Mouse (Mus musculus) embryonic facial prominence, embryonic 10.5 days (tissue): ENCODE results near the gene Dnajc5. TPM values are rescaled to one million over a fixed set of nuclear protein-coding genes. Genes with fewer than 3 reads are reported as not detected.
A peak's percentile ranks its signal among the peaks of the same experiment; 100 is the strongest.

ENCODE experiments used
- DNase-seq: peaks from one replicate; pipeline ENCODE4 v3.0.0-alpha.2; 2017; ENCODE audit warnings: low spot score
- H3K27ac ChIP-seq: fragments of 300-500 bp; sonication (generic); replicated peaks from 2 replicates; pipeline ENCODE4 v1.5.1; 2016; ENCODE audit warnings: mild to moderate bottlenecking
- H3K27me3 ChIP-seq: fragments of 300-500 bp; sonication (generic); replicated peaks from 2 replicates; pipeline ENCODE4 v1.6.1; 2016; ENCODE audit warnings: low read depth, mild to moderate bottlenecking; ENCODE audit not compliant: poor library complexity, severe bottlenecking
- H3K36me3 ChIP-seq: fragments of 300-500 bp; sonication (generic); replicated peaks from 2 replicates; pipeline ENCODE4 v1.6.1; 2016; ENCODE audit warnings: mild to moderate bottlenecking, moderate library complexity
- H3K4me1 ChIP-seq: fragments of 300-500 bp; sonication (generic); 2 replicates; pipeline ENCODE4 v1.6.1; 2016
- H3K4me3 ChIP-seq: fragments of 300-500 bp; sonication (generic); 2 replicates; pipeline ENCODE4 v1.5.1; 2016; ENCODE audit warnings: mild to moderate bottlenecking, moderate library complexity
- H3K9me3 ChIP-seq: fragments of 300-500 bp; sonication (generic); 2 replicates; pipeline ENCODE4 v1.6.1; 2016; ENCODE audit warnings: mild to moderate bottlenecking
- WGBS: fragments of 180-500 bp; shearing (Covaris S2); methylation state at CpG from one replicate; pipeline ENCODE4 v1.1.7; 2016; 5-methylcytosine and 5-hydroxymethylcytosine counted together
- polyA plus RNA-seq: library from polyadenylated mRNA; unstranded; fragments of >200 nt; fragmentation: Nextera tagmentation; extraction: Ambion mirVana; gene quantifications from 2 replicates; pipeline ENCODE4 v1.2.1, GENCODE M21; 2016

The Dnajc5 gene
- polyA plus RNA-seq, 1 experiment from 2014 or later = 93.4 TPM

DNA sequence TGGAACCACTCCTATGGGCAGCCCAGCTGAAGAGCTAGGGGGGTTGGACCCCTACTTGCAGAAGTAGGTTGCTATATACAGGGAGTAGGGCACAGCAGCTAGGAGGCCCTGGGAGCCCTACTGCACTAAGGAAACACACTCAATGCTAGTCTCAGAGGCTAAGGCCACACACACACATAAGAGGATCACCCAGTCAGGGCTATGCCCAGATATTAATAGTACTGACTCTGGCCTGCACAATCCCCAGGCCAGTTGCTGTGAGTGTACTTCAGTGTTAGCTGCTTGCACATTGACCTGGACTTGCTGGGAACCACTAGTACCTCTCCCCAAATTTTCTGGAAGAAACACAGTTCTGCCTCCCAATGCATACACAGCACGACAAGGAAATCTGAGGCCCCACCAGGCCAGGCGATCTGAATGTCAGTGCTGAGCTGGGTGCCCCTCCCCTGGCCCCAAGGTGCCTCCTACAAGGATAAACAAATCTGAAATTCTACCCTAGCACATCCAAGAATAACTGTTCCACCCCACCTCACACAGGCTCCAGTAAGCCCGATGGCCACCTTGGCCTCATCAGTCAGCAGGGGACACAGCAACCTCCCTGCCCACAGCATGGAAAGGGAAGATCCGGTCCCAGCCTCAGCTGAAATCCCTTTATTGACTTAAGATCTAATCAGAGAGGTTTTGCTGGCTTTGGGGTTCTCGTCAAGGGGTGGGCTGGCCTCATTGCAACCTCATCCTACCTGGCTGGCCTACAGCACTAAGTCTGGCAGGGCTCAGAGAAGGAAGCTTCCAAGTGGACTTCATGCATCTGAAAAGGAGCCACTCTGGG lies 58.7 kb downstream of the Dnajc5 start:
- H3K9me3 ChIP-seq = no peaks in the 10 kb centered on the region
- peaks cover 30% of the 10 kb centered on the region for H3K4me1 ChIP-seq
- peak; percentile 8 for DNase-seq
- H3K27ac ChIP-seq = no peak overlapping the region
- H3K4me3 ChIP-seq = no peak overlapping the region; the same call in 1 of the 2 replicates
- peaks cover 23% of the 10 kb centered on the region for H3K36me3 ChIP-seq
- no peaks in the 10 kb centered on the region for H3K27me3 ChIP-seq
- 63% methylated on average over 5 of the region's 5 CpGs for WGBS

DNA sequence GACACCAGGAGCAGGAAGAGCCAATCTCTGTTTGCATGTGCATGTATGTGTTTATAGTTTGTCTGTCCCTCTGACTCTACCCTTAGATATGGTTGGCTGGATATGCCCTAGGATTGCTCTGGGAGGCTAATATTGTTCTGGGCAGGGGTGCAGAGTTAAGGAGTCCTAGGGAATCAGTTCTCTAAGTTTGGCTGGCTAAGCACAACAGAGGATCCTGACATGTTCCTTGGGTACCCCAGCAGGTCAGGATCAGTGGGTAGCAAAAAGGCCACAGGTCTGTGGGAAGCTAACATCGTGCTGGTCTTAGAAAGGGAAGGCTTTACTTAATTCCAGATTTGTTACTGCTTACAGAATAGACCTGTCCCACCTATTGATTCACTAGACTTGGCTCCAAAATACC lies 59.4 kb downstream of the Dnajc5 start:
- Histone ChIP-seq H3K4me1 (peaks cover 30% of the 10 kb centered on the region), H3K9me3 (no peaks in the 10 kb centered on the region), H3K36me3 (peaks cover 23% of the 10 kb centered on the region), H3K27ac (no peak overlapping the region), H3K4me3 (no peak overlapping the region), H3K27me3 (no peaks in the 10 kb centered on the region)
- peak; percentile 5 for DNase-seq
- 89% methylated on average over 1 of the region's 1 CpGs for WGBS

DNA sequence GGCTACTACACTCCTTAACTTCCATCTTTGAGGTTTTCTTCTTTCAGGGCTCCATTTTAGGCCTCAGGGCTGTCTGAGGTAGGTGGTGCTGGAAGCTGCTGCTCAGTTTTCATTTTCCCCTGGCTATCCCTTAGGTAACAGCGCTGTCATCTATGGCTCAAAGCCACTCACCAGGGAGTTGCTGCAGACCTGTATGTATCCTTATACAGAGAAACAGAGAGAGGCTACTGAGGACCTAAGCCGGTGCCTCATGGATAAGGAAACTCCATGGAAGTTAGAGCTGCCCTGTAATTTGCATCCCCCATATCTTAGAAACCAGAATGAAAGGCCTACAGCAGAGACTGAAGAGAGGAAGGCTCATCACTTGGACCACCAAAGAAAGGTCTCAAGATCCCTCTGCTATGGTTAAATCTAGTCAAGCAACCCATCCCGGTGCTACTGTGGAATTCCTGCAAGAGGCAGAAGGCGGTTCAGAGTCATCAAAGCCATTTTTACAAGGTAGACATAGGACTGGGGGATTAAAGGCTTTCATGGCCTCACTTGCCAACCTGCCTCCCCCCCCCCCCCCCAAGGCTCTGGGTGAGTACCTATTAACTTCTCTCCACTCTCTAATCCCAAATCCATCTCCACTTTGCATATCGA lies 60.0 kb downstream of the Dnajc5 start:
- Histone ChIP-seq H3K4me1 (peaks cover 30% of the 10 kb centered on the region), H3K27me3 (no peaks in the 10 kb centered on the region), H3K36me3 (peaks cover 25% of the 10 kb centered on the region), H3K27ac (peak overlapping the region; percentile 92; the same call in 1 of the 2 replicates), H3K4me3 (peak overlapping the region; percentile 84), H3K9me3 (no peaks in the 10 kb centered on the region)
- 78% methylated on average over 5 of the region's 5 CpGs for WGBS
- no peak for DNase-seq

DNA sequence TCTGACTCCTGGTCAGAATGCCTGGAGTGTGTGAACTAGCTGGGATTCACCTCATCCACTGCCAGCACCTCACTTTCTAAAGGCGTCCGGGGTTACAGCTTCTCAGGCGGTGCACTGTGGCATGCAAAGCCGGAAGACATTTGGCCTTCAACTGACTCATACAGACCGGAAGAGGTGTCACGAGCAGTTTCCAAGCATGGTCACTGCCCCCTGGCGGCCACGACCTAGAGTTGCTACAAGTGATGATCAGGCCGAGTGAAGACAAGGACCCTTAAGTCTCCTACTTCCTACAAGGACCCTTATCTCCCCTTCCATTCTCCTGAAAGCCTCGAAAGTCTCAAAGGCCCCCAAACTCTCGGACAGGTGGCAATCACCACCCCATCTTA lies 60.7 kb downstream of the Dnajc5 start:
- under 1% methylated on average over 11 of the region's 11 CpGs for WGBS
- peak overlapping the region; percentile 84 for H3K4me3 ChIP-seq
- no peaks in the 10 kb centered on the region for H3K9me3 ChIP-seq
- peak; percentile 91 for DNase-seq
- H3K27me3 ChIP-seq = no peaks in the 10 kb centered on the region
- peaks cover 30% of the 10 kb centered on the region for H3K4me1 ChIP-seq
- H3K36me3 ChIP-seq = peaks cover 32% of the 10 kb centered on the region
- H3K27ac ChIP-seq = peak overlapping the region; percentile 92

DNA sequence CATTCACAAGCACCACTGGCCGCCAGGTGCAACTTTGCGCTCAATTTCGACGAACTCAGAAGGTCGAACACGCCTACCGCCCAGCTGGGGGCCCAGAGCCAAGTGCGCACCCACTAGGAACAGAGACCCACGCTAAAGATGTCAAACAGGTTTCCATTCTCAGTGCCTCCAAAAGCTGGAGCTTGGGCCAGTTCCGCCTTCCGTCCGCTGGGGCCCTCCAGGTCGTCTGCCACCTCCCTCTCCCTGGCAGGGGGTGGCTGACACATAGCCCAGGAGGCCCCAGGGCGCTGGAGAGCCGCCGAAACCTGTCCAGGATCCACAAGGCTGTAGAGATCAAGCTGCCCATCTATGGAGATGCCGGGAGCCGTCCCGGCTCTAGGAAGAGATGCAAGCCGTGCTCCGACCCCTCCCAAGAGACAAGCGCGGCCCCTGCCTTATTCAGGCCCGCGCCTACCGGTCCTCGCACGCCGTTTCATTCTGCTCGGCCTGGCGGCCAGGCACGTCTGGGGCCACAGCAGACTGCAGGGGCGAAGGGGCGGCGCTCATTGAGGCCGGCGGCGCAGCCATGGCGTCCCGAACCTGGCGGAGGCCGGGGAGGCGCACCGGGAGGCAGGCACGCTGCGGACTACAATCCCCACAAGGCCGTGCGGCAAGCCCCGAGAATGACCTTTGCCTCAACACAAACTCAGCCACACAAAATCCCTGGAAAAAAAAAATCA lies 61.3 kb downstream of the Dnajc5 start:
- under 1% methylated on average over 49 of the region's 49 CpGs for WGBS
- no peaks in the 10 kb centered on the region for H3K9me3 ChIP-seq
- no peaks in the 10 kb centered on the region for H3K27me3 ChIP-seq
- H3K27ac ChIP-seq = peak overlapping the region; percentile 92
- H3K4me3 ChIP-seq = peak overlapping the region; percentile 84
- H3K4me1 ChIP-seq = peaks cover 30% of the 10 kb centered on the region
- H3K36me3 ChIP-seq = peaks cover 38% of the 10 kb centered on the region
- DNase-seq = peak; percentile 86

DNA sequence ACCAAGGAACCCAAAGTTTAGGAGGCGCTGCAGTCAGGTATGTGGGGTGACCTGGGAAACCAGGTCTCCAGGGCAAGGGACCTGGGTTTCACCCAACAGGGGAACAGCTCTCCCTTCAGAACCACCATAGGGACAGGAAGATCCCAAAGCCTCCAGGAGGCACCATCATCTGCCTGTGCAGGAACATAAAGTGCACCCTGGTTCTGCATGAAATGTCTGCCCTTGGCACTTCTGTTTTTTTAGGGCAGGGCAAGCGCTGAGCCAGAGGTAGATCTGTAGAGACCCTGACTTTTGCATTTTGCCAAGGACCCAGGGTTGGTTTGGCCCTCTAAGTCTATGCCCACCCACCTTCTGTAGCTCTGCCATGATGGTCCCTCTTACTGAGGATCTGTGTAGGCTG lies 62.1 kb downstream of the Dnajc5 start:
- Histone ChIP-seq H3K9me3 (no peaks in the 10 kb centered on the region), H3K4me1 (peaks cover 30% of the 10 kb centered on the region), H3K27me3 (no peaks in the 10 kb centered on the region), H3K27ac (no peak overlapping the region), H3K36me3 (peaks cover 46% of the 10 kb centered on the region), H3K4me3 (peak overlapping the region; percentile 84)
- peak; percentile 8 for DNase-seq
- WGBS = 80% methylated on average over 2 of the region's 2 CpGs

DNA sequence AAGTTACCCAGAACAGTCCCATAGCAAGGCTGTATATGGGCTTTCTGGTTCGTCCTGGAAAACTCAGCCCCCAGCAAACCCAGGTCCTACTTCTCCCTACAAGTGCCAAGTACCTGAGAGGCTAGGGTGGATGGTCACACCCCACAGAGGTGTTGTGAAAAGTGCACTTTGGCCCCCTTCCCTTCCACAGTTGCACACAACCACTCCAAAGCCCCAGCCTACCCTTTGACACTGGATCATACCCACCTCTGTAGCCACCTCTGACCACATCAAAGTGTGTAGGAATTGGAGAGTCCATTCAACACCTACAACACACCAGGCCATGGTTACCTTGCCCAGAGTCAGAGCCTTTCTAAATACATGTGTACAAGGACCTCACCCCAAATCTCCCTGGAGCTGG lies 62.7 kb downstream of the Dnajc5 start:
- H3K4me3 ChIP-seq = no peak overlapping the region
- H3K9me3 ChIP-seq = no peaks in the 10 kb centered on the region
- no peak overlapping the region for H3K27ac ChIP-seq
- H3K4me1 ChIP-seq = peaks cover 30% of the 10 kb centered on the region
- H3K27me3 ChIP-seq = no peaks in the 10 kb centered on the region
- H3K36me3 ChIP-seq = peaks cover 52% of the 10 kb centered on the region
- DNase-seq = peak; percentile 7
- 94% methylated on average over 1 of the region's 1 CpGs for WGBS

DNA sequence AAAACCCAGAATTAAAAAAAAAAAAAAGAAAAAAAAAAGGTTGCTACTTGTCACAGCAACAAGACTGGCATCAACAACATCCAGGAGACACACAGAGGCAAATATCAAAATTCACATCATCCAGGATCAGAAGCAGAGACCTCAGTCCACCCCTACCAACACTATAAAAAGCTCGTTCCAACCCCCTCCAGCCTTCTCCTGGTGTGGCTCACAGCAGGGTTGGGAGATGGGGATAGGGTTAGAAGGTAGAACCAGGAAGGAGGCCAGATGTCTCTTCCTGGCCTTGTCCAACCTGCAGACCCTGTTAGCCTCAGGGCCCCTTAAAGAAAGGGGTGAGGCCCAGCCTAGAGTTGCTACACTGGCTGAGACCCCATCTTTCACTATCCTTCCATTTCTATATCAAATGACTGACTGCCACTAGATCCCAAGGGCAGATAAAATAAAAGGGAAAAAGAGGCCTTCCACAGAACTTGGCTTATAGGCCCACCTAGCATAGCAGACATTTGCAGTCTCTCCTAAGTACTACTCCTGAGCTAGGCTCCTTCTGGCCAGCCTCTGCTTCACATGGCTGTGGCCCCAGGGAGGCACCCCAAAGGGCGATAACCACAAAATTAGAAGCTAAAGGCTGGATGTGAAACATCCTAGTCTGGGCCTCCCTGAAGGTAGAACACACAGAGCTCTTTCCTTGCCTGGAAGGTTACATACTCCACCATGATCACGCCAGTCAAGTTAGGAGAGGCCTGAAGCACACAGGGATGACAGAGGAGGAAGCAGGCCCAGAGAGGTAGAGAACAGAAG lies 63.4 kb downstream of the Dnajc5 start:
- WGBS = 88% methylated on average over 3 of the region's 3 CpGs
- DNase-seq = peak; percentile 6
- Histone ChIP-seq H3K4me1 (peaks cover 26% of the 10 kb centered on the region), H3K27me3 (no peaks in the 10 kb centered on the region), H3K27ac (no peak overlapping the region), H3K9me3 (no peaks in the 10 kb centered on the region), H3K4me3 (no peak overlapping the region), H3K36me3 (peaks cover 59% of the 10 kb centered on the region)

DNA sequence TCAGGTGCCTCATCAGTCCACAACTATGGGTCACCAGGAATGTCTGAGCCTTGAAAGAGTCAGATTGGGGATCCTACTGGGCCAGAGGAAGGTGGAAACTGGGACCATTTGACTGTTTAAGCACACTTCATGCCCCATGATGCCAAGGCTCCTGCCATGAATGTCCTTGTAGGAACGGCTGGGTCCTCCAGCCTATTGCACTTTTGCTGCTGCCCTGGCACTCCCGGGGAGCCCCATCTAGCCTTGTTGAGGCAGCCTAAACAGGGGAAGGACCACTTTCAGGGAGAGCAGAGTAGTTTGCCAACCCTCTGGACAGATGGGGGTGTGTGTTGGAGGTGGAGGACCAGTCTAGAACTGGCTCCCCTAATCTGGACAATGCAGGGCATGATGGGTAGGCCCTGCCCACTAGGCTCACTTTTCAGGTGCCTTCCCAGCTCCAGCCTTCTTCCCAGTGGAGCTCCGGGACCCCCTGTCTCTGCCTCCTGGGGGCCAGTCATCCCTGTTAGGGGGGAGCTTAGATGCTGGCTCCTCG lies 64.2 kb downstream of the Dnajc5 start, which contains the start of gene Uckl1:
TSS of gene Uckl1 (minus strand) at position 482 of the 532 bp plus-strand sequence.
- WGBS = 93% methylated on average over 4 of the region's 4 CpGs
- H3K36me3 ChIP-seq = peaks cover 67% of the 10 kb centered on the region
- peak; percentile 6 for DNase-seq

DNA sequence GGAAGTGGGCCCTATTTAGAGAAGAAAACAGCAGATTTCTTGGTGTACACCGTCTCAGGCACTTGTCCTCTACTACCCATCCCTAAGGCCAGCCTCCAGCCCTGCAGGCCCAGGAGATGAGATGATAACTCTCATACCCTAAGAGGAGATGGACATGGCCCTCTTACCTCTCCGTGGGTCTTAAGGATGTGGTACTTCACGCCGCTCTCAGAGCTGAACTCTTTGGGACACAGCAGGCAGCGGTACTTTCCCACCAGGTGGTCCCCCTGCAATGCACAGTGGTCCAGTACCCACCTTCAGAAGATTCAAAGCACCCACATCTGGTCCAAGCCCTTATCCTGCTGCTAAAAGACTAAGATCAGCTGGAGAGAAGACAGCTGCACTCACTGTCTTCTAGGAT lies 65.2 kb downstream of the Dnajc5 start:
- Histone ChIP-seq H3K4me1 (peaks cover 12% of the 10 kb centered on the region), H3K36me3 (peaks cover 77% of the 10 kb centered on the region), H3K27ac (no peak overlapping the region), H3K27me3 (no peaks in the 10 kb centered on the region), H3K4me3 (no peak overlapping the region), H3K9me3 (no peaks in the 10 kb centered on the region)
- DNase-seq = no peak
- 91% methylated on average over 5 of the region's 5 CpGs for WGBS

More for the DNA sequence above, 64.2 kb downstream of the Dnajc5 start, which contains the start of gene Uckl1:
- Histone ChIP-seq H3K4me3 (no peak within 1 kb of the TSS), H3K27ac (no peak within 1 kb of the TSS), H3K4me1 (peaks cover 18% of the 10 kb centered on the region), H3K27me3 (no peaks in the 10 kb centered on the region), H3K9me3 (no peaks in the 10 kb centered on the region)

DNA sequence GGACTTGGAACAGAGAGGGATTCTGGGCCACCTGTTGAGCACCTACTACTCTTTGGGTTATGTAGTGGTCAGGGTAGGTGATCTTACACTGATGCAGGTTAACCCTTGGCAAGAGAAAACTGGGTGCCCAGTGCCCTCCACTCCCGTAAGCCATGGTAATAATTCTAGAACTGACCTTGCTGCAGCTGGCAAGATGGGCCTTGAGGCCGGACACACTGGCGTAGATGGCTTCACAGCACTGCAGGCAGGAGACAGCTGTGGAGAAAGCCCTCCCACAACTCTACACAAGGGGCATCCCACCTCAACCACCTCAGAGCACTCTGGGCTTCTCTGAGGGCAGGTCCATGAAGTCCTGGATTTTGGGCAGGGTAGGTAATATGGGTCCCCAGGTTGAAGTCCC lies 65.8 kb downstream of the Dnajc5 start:
- H3K4me1 ChIP-seq = peaks cover 13% of the 10 kb centered on the region
- H3K36me3 ChIP-seq = peaks cover 82% of the 10 kb centered on the region
- H3K9me3 ChIP-seq = no peaks in the 10 kb centered on the region
- H3K27ac ChIP-seq = no peak overlapping the region
- DNase-seq = no peak
- 95% methylated on average over 3 of the region's 3 CpGs for WGBS
- no peaks in the 10 kb centered on the region for H3K27me3 ChIP-seq
- no peak overlapping the region for H3K4me3 ChIP-seq

DNA sequence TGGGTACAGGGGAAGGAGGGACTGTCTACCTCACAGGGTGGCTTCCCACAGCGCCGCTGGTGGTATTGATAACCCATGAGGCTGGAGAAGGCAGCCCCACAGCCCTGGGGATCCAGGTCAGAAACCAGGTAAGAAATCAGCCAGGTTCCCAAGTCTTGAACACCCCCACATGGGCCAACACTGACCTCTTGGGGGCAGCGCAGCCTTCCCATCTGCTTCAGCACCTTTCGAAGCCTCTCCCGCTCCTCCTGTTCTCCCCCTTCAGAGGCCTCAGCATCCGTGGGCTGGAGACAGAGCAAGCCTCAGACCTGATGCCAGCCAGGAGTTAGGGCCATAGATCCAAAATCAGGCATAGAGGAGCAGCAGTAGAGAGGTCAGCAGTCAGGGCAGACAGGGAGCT lies 67.5 kb downstream of the Dnajc5 start:
- H3K4me1 ChIP-seq = peaks cover 16% of the 10 kb centered on the region
- no peak overlapping the region for H3K4me3 ChIP-seq
- 86% methylated on average over 6 of the region's 6 CpGs for WGBS
- H3K27ac ChIP-seq = no peak overlapping the region
- no peaks in the 10 kb centered on the region for H3K27me3 ChIP-seq
- peaks cover 79% of the 10 kb centered on the region for H3K36me3 ChIP-seq
- no peak for DNase-seq
- H3K9me3 ChIP-seq = no peaks in the 10 kb centered on the region
